ENCODE assay signal across 8 mouse cellular contexts in the genomic region with DNA sequence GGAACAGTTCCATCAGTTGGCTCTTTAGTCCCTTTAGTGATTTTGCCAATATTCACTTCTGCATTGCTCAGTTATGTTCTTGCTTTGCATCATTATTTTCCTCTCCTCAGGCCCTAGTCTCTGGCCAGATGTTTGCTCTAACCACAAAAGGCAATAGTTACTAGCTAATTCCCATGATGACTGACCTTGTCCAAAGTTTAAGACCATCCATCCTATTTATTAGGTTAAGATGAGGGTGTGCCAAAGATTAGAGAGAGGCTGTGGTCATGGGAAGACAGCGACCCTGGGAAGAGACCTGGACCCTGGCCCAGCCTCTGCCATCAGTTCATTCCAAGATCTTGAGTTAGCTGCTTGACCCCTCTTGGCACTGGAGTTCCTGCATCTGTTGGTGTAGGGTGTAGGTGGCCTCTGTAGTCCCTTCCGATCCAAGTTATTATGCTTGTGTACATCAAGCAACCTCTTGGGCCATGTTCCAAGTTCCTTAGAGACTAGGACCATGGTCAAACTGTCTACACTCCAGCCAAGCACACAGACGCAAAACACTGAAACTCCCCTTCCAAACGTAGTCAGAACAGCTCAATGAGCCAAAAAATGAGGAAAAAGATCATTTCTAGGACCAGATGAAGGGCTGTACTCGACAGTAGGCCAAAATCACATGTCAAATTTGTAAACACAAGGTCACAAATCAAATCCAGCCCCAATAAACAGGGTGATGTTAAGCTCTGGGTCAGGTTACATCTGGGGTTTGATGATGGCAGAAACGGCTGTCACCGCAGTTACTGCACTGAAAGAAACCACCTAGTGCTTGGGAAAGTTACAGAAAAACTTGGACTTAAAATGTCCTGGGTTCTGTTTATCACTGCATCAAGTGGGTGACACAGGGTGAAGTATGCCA.
DNase-seq lines count a peak whose midpoint lies in the region; ATAC-seq and TF ChIP-seq lines count a peak whose summit lies in the region.

No protein-coding gene starts in this region.

- ATAC-seq in liver, embryonic 16.5 days (ENCODE audit: low read depth): peak; percentile 41; the same call in 1 of the 2 replicates
- ATAC-seq in heart, postnatal 0 days (ENCODE audit: insufficient read depth, low read depth): peak; percentile 51
- ATAC-seq in limb, embryonic 11.5 days (ENCODE audit: insufficient number of reproducible peaks, low FRiP score, low TSS enrichment, low read depth): no peak

- no peak overlapping the region for H3K9ac ChIP-seq in liver, embryonic 16.5 days (ENCODE audit: low read depth, low read length)
- no peak overlapping the region for H3K9ac ChIP-seq in heart, postnatal 0 days (replicated peaks; ENCODE audit: low read depth, low read length)
- H3K9ac ChIP-seq in limb, embryonic 11.5 days (ENCODE audit: low read length): no peak overlapping the region

- no peaks in the 10 kb centered on the region for H3K27me3 ChIP-seq in liver, embryonic 16.5 days (ENCODE audit: control insufficient read depth, insufficient read depth, low read depth, low read length)
- no peaks in the 10 kb centered on the region for H3K27me3 ChIP-seq in heart, postnatal 0 days (ENCODE audit: control insufficient read depth, insufficient read depth, low read length)
- no peaks in the 10 kb centered on the region for H3K27me3 ChIP-seq in limb, embryonic 11.5 days (ENCODE audit: control insufficient read depth, insufficient read depth, low read length)

- H3K4me2 ChIP-seq in liver, embryonic 16.5 days (ENCODE audit: low read depth, low read length): no peak overlapping the region
- no peak overlapping the region for H3K4me2 ChIP-seq in heart, postnatal 0 days (ENCODE audit: low read depth, low read length)
- no peak overlapping the region for H3K4me2 ChIP-seq in limb, embryonic 11.5 days (ENCODE audit: low read depth, severe bottlenecking)

- no peaks in the 10 kb centered on the region for H3K36me3 ChIP-seq in liver, embryonic 16.5 days (ENCODE audit: control insufficient read depth, insufficient read depth)
- H3K36me3 ChIP-seq in heart, postnatal 0 days (replicated peaks; ENCODE audit: control insufficient read depth, insufficient read depth, low read length): no peaks in the 10 kb centered on the region
- H3K36me3 ChIP-seq in limb, embryonic 11.5 days (ENCODE audit: control insufficient read depth, insufficient read depth, low read length): no peaks in the 10 kb centered on the region

- no peak for TF ChIP-seq EP300 in heart, postnatal 0 days (IDR thresholded peaks at IDR 0.05; ENCODE audit: low read depth)

- H3K9me3 ChIP-seq in liver, embryonic 16.5 days (replicated peaks; ENCODE audit: control insufficient read depth, low read length): no peaks in the 10 kb centered on the region
- no peaks in the 10 kb centered on the region for H3K9me3 ChIP-seq in heart, postnatal 0 days (replicated peaks; ENCODE audit: control insufficient read depth, low read length)
- no peaks in the 10 kb centered on the region for H3K9me3 ChIP-seq in limb, embryonic 11.5 days (ENCODE audit: control insufficient read depth, low read length)

- no peak overlapping the region for H3K27ac ChIP-seq in liver, embryonic 16.5 days (ENCODE audit: low read length)
- peak overlapping the region; percentile 46 for H3K27ac ChIP-seq in heart, postnatal 0 days (ENCODE audit: low read depth)
- no peak overlapping the region for H3K27ac ChIP-seq in limb, embryonic 11.5 days (replicated peaks; ENCODE audit: low read depth, low read length)

- no peak for TF ChIP-seq CTCF in heart, postnatal 0 days (IDR thresholded peaks at IDR 0.05; ENCODE audit: low read depth)

- no peak overlapping the region for H3K4me3 ChIP-seq in liver, embryonic 16.5 days (ENCODE audit: low read depth, low read length)
- no peak overlapping the region for H3K4me3 ChIP-seq in heart, postnatal 0 days (ENCODE audit: low read depth, low read length)
- no peak overlapping the region for H3K4me3 ChIP-seq in limb, embryonic 11.5 days (ENCODE audit: low read depth, low read length)

- no peaks in the 10 kb centered on the region for H3K4me1 ChIP-seq in liver, embryonic 16.5 days (ENCODE audit: control insufficient read depth, low read depth, low read length)
- peaks cover 3% of the 10 kb centered on the region; the same call in 1 of the 2 replicates for H3K4me1 ChIP-seq in heart, postnatal 0 days (ENCODE audit: control insufficient read depth, insufficient read depth)
- H3K4me1 ChIP-seq in limb, embryonic 11.5 days (ENCODE audit: control insufficient read depth, insufficient read depth, low read length): peaks cover 6% of the 10 kb centered on the region

- 57% methylated on average over 7 of the region's 7 CpGs for WGBS in liver, embryonic 16.5 days (ENCODE audit: insufficient replicate concordance)
- 64% methylated on average over 7 of the region's 7 CpGs for WGBS in heart, postnatal 0 days
- WGBS in limb, embryonic 11.5 days: 42% methylated on average over 7 of the region's 7 CpGs

- DNase-seq in liver: no peak
- DNase-seq in heart, postnatal 0 days (ENCODE audit: low spot score): peak; percentile 20
- DNase-seq in limb, embryonic 11.5 days (ENCODE audit: low spot score): peak; percentile 32
- peak; percentile 52 for DNase-seq in testis, postnatal 14 days (ENCODE audit: low spot score)
- no peak for DNase-seq in embryo, embryonic 11 days
- DNase-seq in right cerebral cortex, adult 2 months (ENCODE audit: low spot score in 2 of 2): no peak
- DNase-seq in left cerebral cortex, adult 9 months (ENCODE audit: low spot score in 2 of 2): no peak

Comparison
In these comparisons a context has a peak if more than half of its experiments do, and no peak if none do; other contexts are left out.
1. DNase-seq: peak in heart, postnatal 0 days (single experiment), limb, embryonic 11.5 days (single experiment) and testis, postnatal 14 days (single experiment); none in liver (single experiment), embryo, embryonic 11 days (single experiment), right cerebral cortex, adult 2 months (0 of 2) and left cerebral cortex, adult 9 months (0 of 2).